Mouse (Mus musculus): ENCODE results near the gene Gm10436.
"Not testable (repeated sequence)": the region's sequence is repeated elsewhere in the genome, so short reads cannot be mapped to it uniquely, and the experiment has no call there.

Gm10436 gene

DNA sequence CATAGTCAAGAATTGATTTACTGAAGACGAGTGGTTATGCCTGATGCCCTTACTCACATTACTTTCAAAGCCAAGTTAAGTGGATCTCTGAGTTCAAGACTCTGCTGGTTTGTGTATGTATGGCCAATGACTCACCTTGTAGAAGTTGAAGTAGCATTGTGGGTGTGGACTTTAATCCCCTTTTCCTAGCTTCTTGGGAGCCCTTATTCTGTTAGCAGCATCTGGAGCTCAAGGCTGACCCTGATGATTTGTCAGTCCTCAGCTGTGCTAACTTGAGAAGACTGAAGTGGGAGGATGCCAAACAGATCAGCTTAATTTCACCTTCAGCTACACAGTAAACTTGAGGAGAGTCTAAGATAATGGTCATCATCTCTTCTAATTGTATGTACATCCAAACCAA, at the start of gene Gm10436:
TSS of gene Gm10436 (minus strand) at position 101 of the 400 bp plus-strand sequence.
- DNase-seq: not testable (repeated sequence)

- DNase-seq: no peak
Measured at GRCm38 (mm10) chr12:88219445-88219844, 37.5 kb upstream of the Gm10436 start.

DNA sequence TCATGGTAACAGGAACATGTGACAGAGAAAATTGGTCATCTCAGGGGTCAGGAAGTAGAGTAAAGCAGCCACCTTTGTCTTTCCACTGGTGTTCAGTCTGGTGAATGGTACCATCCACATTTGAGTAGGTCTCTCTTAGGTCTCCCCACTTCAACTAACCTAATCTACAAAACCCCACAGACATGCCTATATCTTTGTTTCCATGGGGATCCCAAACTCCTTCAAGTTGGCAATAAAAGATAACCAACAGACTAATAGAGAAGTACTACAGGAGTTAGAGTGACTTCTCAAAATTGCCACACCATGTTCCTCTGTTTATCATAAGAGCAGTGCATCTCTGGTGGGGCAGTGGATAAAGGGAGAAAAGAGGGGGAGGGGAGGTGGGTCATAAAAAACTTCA, 36.2 kb upstream of the Gm10436 start:
- DNase-seq: not testable (repeated sequence)

DNA sequence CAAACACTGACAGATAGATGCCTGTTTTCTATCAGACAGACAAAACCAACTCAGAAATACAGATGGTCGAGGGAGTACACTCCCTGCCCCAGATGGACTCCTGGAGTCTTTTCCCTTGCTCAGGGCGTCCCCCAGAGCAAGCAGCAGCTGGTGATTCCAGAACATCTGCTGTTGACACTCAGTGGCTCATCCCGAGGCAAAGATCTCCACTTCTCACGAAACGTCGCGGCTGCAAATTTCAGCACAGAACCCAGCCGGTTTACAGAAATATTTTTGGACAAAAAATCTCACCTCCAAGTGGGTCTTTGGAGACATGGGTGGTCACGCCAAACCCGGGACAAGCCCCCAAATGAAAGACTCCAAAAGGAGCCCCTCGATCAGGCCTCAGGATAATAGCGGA, 32.7 kb upstream of the Gm10436 start:
- DNase-seq: no peak

- DNase-seq: not testable (repeated sequence)
Measured at GRCm38 (mm10) chr12:88211458-88211857, 29.6 kb upstream of the Gm10436 start.

GRCm38 (mm10) chr12:88202856-88203255, 20.9 kb upstream of the Gm10436 start:
- DNase-seq: no peak
